Mouse (Mus musculus) CH12.LX (cell line): Measurements from ENCODE around the gene Fgfr2. TPM values are rescaled to one million over a fixed set of nuclear protein-coding genes. Genes with fewer than 3 reads are reported as not detected.

Experiments
- DNase-seq: peaks from one replicate; pipeline ENCODE4 v3.0.0-alpha.2; 2013; ENCODE audit errors: extremely low read depth
- H3K27ac ChIP-seq: 2 replicates; pipeline ENCODE4 v1.5.1; 2012; ENCODE audit warnings: low read depth, mild to moderate bottlenecking, control low read depth, moderate library complexity; ENCODE audit not compliant: insufficient read depth
- H3K27me3 ChIP-seq: replicated peaks from 2 replicates; pipeline ENCODE3; 2012; ENCODE audit warnings: inconsistent platforms
- H3K36me3 ChIP-seq, 2 experiments: replicated peaks in 1 of 2; 2 replicates each; pipeline versions ENCODE3 to v1.6.1; 2012; ENCODE audit warnings: inconsistent platforms in 1 of 2, low read length in 1 of 2, mild to moderate bottlenecking in 1 of 2, mixed read lengths in 1 of 2, moderate library complexity in 1 of 2; ENCODE audit not compliant: control insufficient read depth in 1 of 2, insufficient read depth in 1 of 2
- H3K4me1 ChIP-seq, 2 experiments: 2 replicates each; pipeline ENCODE4 v1.6.1; 2012; ENCODE audit warnings: inconsistent platforms in 1 of 2, moderate library complexity in 1 of 2; ENCODE audit not compliant: insufficient read depth in 2 of 2, control insufficient read depth in 1 of 2
- H3K4me2 ChIP-seq: 2 replicates; pipeline ENCODE4 v1.6.1; 2012; ENCODE audit warnings: low read depth, mild to moderate bottlenecking, control low read depth; ENCODE audit not compliant: poor library complexity, insufficient read depth, severe bottlenecking
- H3K4me3 ChIP-seq, 3 experiments: fragments of 150-350 bp in 1 of 3; sonication (generic) in 1 of 3; replicated peaks in 1 of 3; 2 replicates each; pipeline versions ENCODE3 to v1.5.1; 2011 to 2012; ENCODE audit warnings: low read depth in 2 of 3, low read length in 2 of 3, mild to moderate bottlenecking in 2 of 3, moderate library complexity in 2 of 3, control low read depth in 1 of 3, improper control_type of control experiment in 1 of 3, inconsistent platforms in 1 of 3, mixed read lengths in 1 of 3; ENCODE audit not compliant: poor library complexity in 1 of 3
- H3K79me2 ChIP-seq: replicated peaks from 2 replicates; pipeline ENCODE4 v1.6.1; 2012; ENCODE audit warnings: mild to moderate bottlenecking, moderate library complexity; ENCODE audit not compliant: control insufficient read depth, poor library complexity, insufficient read depth, severe bottlenecking; ENCODE audit errors: extremely low read depth
- H3K9ac ChIP-seq: 2 replicates; pipeline ENCODE4 v1.6.1; 2012; ENCODE audit warnings: low read depth, mild to moderate bottlenecking, control low read depth, moderate library complexity; ENCODE audit not compliant: insufficient read depth
- H3K9me3 ChIP-seq: replicated peaks from 2 replicates; pipeline ENCODE3; 2012; ENCODE audit warnings: low read length, inconsistent platforms, mixed read lengths
- BHLHE40 ChIP-seq: IDR thresholded peaks from 2 replicates; pipeline ENCODE4 v1.6.1; 2011; ENCODE audit warnings: mild to moderate bottlenecking, low read depth, low read length, improper control_type of control experiment
- CHD1 ChIP-seq: IDR thresholded peaks from 2 replicates; pipeline ENCODE4 v1.6.1; 2012; ENCODE audit warnings: low read depth, low read length, improper control_type of control experiment, inconsistent platforms
- CHD2 ChIP-seq: IDR thresholded peaks from 2 replicates; pipeline ENCODE4 v1.6.1; 2011; ENCODE audit warnings: low read length, improper control_type of control experiment
- ELF1 ChIP-seq: IDR thresholded peaks from 2 replicates; pipeline ENCODE4 v1.6.1; 2014; ENCODE audit warnings: low read depth, mild to moderate bottlenecking, inconsistent platforms, low read length, improper control_type of control experiment
- ETS1 ChIP-seq: conservative IDR thresholded peaks from 2 replicates; pipeline ENCODE4 v1.6.1; 2012; ENCODE audit warnings: low read depth, mild to moderate bottlenecking, inconsistent platforms, low read length, improper control_type of control experiment, moderate library complexity
- GABPA ChIP-seq: IDR thresholded peaks from 2 replicates; pipeline ENCODE4 v1.6.1; 2012; ENCODE audit warnings: low read depth, low read length, improper control_type of control experiment, inconsistent platforms; ENCODE audit not compliant: insufficient replicate concordance
- IRF4 ChIP-seq: IDR thresholded peaks from 2 replicates; pipeline ENCODE4 v1.6.1; 2014; ENCODE audit warnings: low read depth, mild to moderate bottlenecking, inconsistent platforms, low read length, improper control_type of control experiment
- JUN ChIP-seq: IDR thresholded peaks from 2 replicates; pipeline ENCODE4 v1.6.1; 2011; ENCODE audit warnings: low read depth, mild to moderate bottlenecking, low read length, improper control_type of control experiment, moderate library complexity; ENCODE audit not compliant: insufficient read depth
- MAFK ChIP-seq: IDR thresholded peaks from 2 replicates; pipeline ENCODE4 v1.6.1; 2011; ENCODE audit warnings: low read length, improper control_type of control experiment; ENCODE audit not compliant: insufficient replicate concordance
- MEF2A ChIP-seq: IDR thresholded peaks from 2 replicates; pipeline ENCODE4 v1.6.1; 2014; ENCODE audit warnings: low read depth, mild to moderate bottlenecking, inconsistent platforms, low read length, improper control_type of control experiment, borderline replicate concordance
- POLR2AphosphoS2 ChIP-seq: IDR thresholded peaks from 2 replicates; pipeline ENCODE4 v1.6.1; 2011; ENCODE audit warnings: low read depth, low read length, improper control_type of control experiment
- RCOR1 ChIP-seq: conservative IDR thresholded peaks from 2 replicates; pipeline ENCODE4 v1.6.1; 2012; ENCODE audit warnings: low read depth, mild to moderate bottlenecking, inconsistent platforms, low read length, improper control_type of control experiment
- SMC3 ChIP-seq: IDR thresholded peaks from 2 replicates; pipeline ENCODE4 v1.6.1; 2011; ENCODE audit warnings: low read depth, low read length, improper control_type of control experiment
- TCF12 ChIP-seq: IDR thresholded peaks from 2 replicates; pipeline ENCODE4 v1.6.1; 2014; ENCODE audit warnings: low read depth, mild to moderate bottlenecking, inconsistent platforms, low read length, improper control_type of control experiment
- USF1 ChIP-seq: IDR thresholded peaks from 2 replicates; pipeline ENCODE4 v1.6.1; 2014; ENCODE audit warnings: low read depth, mild to moderate bottlenecking, inconsistent platforms, low read length, improper control_type of control experiment
- ZC3H11A ChIP-seq: IDR thresholded peaks from 2 replicates; pipeline ENCODE4 v1.6.1; 2012; ENCODE audit warnings: low read depth, mild to moderate bottlenecking, inconsistent platforms, low read length, improper control_type of control experiment
- ZNF384 ChIP-seq: IDR thresholded peaks from 2 replicates; pipeline ENCODE4 v1.6.1; 2012; ENCODE audit warnings: low read depth, low read length, improper control_type of control experiment, inconsistent platforms
- dilution Hi-C: fragments of 300-500 bp; cut with MboI; formaldehyde crosslinking; loops from 2 replicates; pipeline ENCODE4 v1.14.3; 2020; ENCODE audit warnings: low sequenced_read_pairs; ENCODE audit not compliant: extremely low pct_unique_long_range_greater_than_20kb, extremely low pct_ligation_motif_present
- in situ Hi-C: fragments of 300-500 bp; cut with MboI; formaldehyde crosslinking; loops from 3 replicates; pipeline ENCODE4 v1.14.3; 2019; ENCODE audit warnings: low sequenced_read_pairs, low pct_ligation_motif_present, low pct_unique_long_range_greater_than_20kb, mixed read lengths
- polyA plus RNA-seq: library from polyadenylated mRNA; unstranded; fragments of >175 nt; gene quantifications from 2 replicates; pipeline ENCODE4 v1.2.1, GENCODE M21; 2012; ENCODE audit warnings: low read depth; ENCODE audit not compliant: insufficient read length
- total RNA-seq, 2 experiments: library from RNA; depleted of rRNA; stranded (reverse); fragments of 300-350 nt in 1 of 2; fragments of >200 nt in 1 of 2; gene quantifications; 2 replicates each; pipeline ENCODE4 v1.2.3; 2012 to 2014

The Fgfr2 gene
- total and polyA plus RNA-seq, 3 experiments: not detected

DNA sequence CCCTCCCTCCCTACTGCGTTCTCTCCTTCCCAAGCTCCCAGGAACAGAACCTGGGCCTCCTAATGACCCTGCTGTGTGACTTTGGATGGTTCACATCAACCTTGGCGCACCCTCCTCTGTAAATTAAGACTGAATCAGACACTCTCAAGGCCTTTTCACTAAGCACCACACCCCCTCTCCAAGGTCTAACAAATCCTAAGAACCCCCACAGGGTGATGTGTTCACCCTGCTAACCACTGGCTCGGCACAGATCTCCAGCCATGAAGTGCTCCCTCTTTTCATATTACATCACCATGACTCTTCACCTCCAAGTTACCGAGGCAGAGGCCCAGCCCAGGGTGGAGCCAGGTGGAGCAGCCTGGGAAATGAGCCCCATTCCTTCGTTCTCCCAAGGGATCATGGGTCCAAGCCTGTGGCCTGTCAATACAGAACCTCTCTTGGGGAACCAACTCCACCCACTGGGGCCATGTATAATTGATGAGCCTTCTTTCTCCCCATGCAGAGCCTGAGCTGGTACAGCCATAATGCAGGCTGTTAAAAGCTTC, 777.6 kb downstream of the Fgfr2 start:
- no peak for DNase-seq
- Histone ChIP-seq H3K4me2 (no peak overlapping the region), H3K27me3 (peaks cover 40% of the 10 kb centered on the region), H3K9me3 (no peaks in the 10 kb centered on the region), H3K4me1 (no peaks in the 10 kb centered on the region), H3K36me3 (no peaks in the 10 kb centered on the region), H3K9ac (no peak overlapping the region), H3K4me3 (no peak overlapping the region), H3K79me2 (no peaks in the 10 kb centered on the region), H3K27ac (no peak overlapping the region)
- in situ Hi-C loops: no loop called here
- dilution Hi-C loops: no loop called here
- no peak for TF ChIP-seq ELF1
- no peak for TF ChIP-seq ZC3H11A
- TF ChIP-seq SMC3: no peak
- TF ChIP-seq MAFK: no peak
- no peak for TF ChIP-seq MEF2A
- TF ChIP-seq CHD1: no peak
- no peak for TF ChIP-seq ZNF384
- TF ChIP-seq TCF12: no peak
- no peak for TF ChIP-seq BHLHE40
- no peak for TF ChIP-seq CHD2
- TF ChIP-seq GABPA: no peak
- TF ChIP-seq RCOR1: no peak
- no peak for TF ChIP-seq JUN

DNA sequence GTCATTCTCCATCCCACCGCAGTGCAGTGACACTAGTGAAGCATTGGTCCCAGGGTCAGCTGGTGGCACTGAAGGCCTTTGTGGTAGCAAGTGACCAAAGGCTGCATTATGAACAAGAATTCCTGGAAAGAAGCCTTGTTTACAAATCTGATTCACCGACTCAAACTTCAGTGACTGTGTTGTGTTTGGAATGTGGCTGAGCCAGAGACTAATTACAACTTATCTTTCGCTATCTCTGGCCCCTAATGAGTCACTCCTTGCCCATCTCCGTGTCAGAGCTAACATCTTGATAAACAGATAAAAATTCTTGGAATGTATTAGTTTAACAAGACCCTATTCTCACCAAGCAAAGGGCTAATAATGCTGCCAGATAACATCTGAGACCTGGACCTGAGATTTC, 778.5 kb downstream of the Fgfr2 start:
- Histone ChIP-seq H3K36me3 (no peaks in the 10 kb centered on the region), H3K4me3 (no peak overlapping the region), H3K9me3 (no peaks in the 10 kb centered on the region), H3K4me2 (no peak overlapping the region), H3K27ac (no peak overlapping the region), H3K79me2 (no peaks in the 10 kb centered on the region), H3K9ac (no peak overlapping the region)
- dilution Hi-C loops: no loop called here
- in situ Hi-C loops: no loop called here
- TF ChIP-seq IRF4 (no peak), RCOR1 (no peak), USF1 (no peak), ETS1 (no peak), POLR2AphosphoS2 (no peak)
- TF ChIP-seq, all 38 proteins: peak for 0
- peaks cover 42% of the 10 kb centered on the region for H3K27me3 ChIP-seq
- DNase-seq: no peak
- H3K4me1 ChIP-seq: no peaks in the 10 kb centered on the region
